ENCODE assay signal across 18 mouse cellular contexts in the genomic region with DNA sequence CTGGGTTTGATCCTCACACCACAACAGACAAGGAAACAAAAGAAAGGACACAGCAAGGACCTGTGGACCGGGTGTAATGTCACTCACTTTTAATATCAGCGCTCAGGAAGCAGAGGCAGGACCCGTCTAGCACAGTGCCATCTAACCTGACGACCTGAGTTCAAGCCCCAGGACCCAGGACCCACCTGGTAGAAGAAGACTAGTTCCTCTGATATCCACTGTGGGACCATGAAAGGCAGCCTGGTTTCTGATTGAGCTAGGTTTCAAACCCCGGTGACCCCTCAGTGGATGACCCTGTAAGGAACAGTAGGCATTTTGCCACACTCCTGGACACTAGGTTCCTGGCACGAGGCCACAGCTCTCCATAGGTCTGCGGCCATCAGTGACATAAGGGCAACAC. TPM values are rescaled to one million over a fixed set of nuclear protein-coding genes. Genes with fewer than 3 reads are reported as not detected.
A peak's percentile ranks its signal among the peaks of the same experiment; 100 is the strongest.
DNase-seq lines count a peak whose midpoint lies in the region; ATAC-seq lines count a peak whose summit lies in the region.
"Had no signal": no experiment of that assay in that cellular context is flagged by ENCODE, and none has a peak within 500 bp of the region (broad histone marks: within the 10 kb centered on the region; RNA-seq: fewer than 3 reads in every experiment).

No protein-coding gene starts in this region.

- peaks cover 10% of the 10 kb centered on the region; the same call in 1 of the 2 replicates for H3K4me1 ChIP-seq in midbrain, embryonic 11.5 days (ENCODE audit: control insufficient read depth, insufficient read depth, low read length)
- peaks cover 20% of the 10 kb centered on the region for H3K4me1 ChIP-seq in midbrain, embryonic 10.5 days

- H3K36me3 ChIP-seq in midbrain, embryonic 11.5 days (ENCODE audit: control insufficient read depth, insufficient read depth, low read length), result no peaks in the 10 kb centered on the region
- no peaks in the 10 kb centered on the region for H3K36me3 ChIP-seq in midbrain, embryonic 10.5 days
- H3K36me3 ChIP-seq: embryonic facial prominence, embryonic 12.5 days; forebrain, embryonic 15.5 days; hindbrain, embryonic 10.5 days had no signal

- peak; percentile 2 to 3 for DNase-seq in frontal cortex, postnatal 14 days (ENCODE audit: low spot score in 2 of 2)
- peak; percentile 79 for DNase-seq in midbrain, embryonic 11.5 days (ENCODE audit: low spot score, missing footprints)
- DNase-seq in midbrain, embryonic 10.5 days (ENCODE audit: low spot score), result no peak
- DNase-seq in urinary bladder, postnatal 10 days (ENCODE audit: low spot score), result peak; percentile 4
- no peak for DNase-seq in urinary bladder, adult 18-20 months (ENCODE audit: low spot score in 2 of 2)
- DNase-seq: adrenal gland, adult 2 months; adrenal gland, postnatal 36 days; cerebellum, adult 2 months; gastrocnemius, postnatal 14 days; heart, postnatal 14 days had no signal

- no peak overlapping the region for H3K4me3 ChIP-seq in midbrain, embryonic 11.5 days (ENCODE audit: low read depth, low read length)
- no peak overlapping the region for H3K4me3 ChIP-seq in midbrain, embryonic 10.5 days
- H3K4me3 ChIP-seq: embryonic facial prominence, embryonic 12.5 days; forebrain, embryonic 15.5 days; hindbrain, embryonic 10.5 days had no signal

- peaks cover 16% of the 10 kb centered on the region for H3K27me3 ChIP-seq in midbrain, embryonic 11.5 days (ENCODE audit: control insufficient read depth, insufficient read depth, low read length)
- peaks cover 37% of the 10 kb centered on the region for H3K27me3 ChIP-seq in midbrain, embryonic 10.5 days (ENCODE audit: low read depth, poor library complexity, severe bottlenecking)
- H3K27me3 ChIP-seq: CH12.LX, Patski had no signal

- no peak overlapping the region for H3K4me2 ChIP-seq in midbrain, embryonic 11.5 days
- H3K4me2 ChIP-seq: embryonic facial prominence, embryonic 12.5 days; forebrain, embryonic 15.5 days; hindbrain, embryonic 14.5 days had no signal

- no peak overlapping the region for H3K27ac ChIP-seq in midbrain, embryonic 11.5 days (ENCODE audit: low read depth, low read length)
- H3K27ac ChIP-seq in midbrain, embryonic 10.5 days (replicated peaks), result no peak overlapping the region
- H3K27ac ChIP-seq: embryonic facial prominence, embryonic 12.5 days; forebrain, embryonic 15.5 days; hindbrain, embryonic 10.5 days; hindbrain, embryonic 14.5 days had no signal

- ATAC-seq in frontal cortex, adult (ENCODE audit: low TSS enrichment), result no peak
- ATAC-seq in midbrain, embryonic 11.5 days (ENCODE audit: low FRiP score), result no peak
- ATAC-seq: activated CD4-positive, CD25-positive, alpha-beta regulatory T cell, adult 4 months; forebrain, embryonic 15.5 days; Patski had no signal

- no peak overlapping the region for H3K9ac ChIP-seq in midbrain, embryonic 11.5 days (ENCODE audit: low read length)
- H3K9ac ChIP-seq: embryonic facial prominence, embryonic 12.5 days; forebrain, embryonic 15.5 days; hindbrain, embryonic 14.5 days had no signal

- 93% methylated on average over 7 of the region's 7 CpGs for WGBS in midbrain, embryonic 11.5 days
- WGBS in midbrain, embryonic 10.5 days, result 93% methylated on average over 7 of the region's 7 CpGs

- no peaks in the 10 kb centered on the region for H3K9me3 ChIP-seq in midbrain, embryonic 11.5 days (ENCODE audit: control insufficient read depth, low read length)
- H3K9me3 ChIP-seq in midbrain, embryonic 10.5 days (replicated peaks), result 0 out of 2 replicates have a peak, but pooled peaks cover 4% of the 10 kb centered on the region
- H3K9me3 ChIP-seq: embryonic facial prominence, embryonic 12.5 days; forebrain, embryonic 15.5 days had no signal

RNA-seq across cellular contexts. Expression of a gene that starts 6.1 kb away (rescaled TPM):
- polyA plus RNA-seq in midbrain, embryonic 11.5 days (2014; fragmentation: Nextera tagmentation; extraction: Ambion mirVana), result 16.1 and 17.4 TPM in 2 replicates
- polyA plus RNA-seq in midbrain, embryonic 10.5 days (2016; fragmentation: Nextera tagmentation; extraction: Ambion mirVana), result 19.1 and 24.8 TPM in 2 replicates

RNA-seq across cellular contexts. Expression of a gene that starts 29.3 kb away (rescaled TPM):
- 0.22 and 0.44 TPM in 2 replicates for polyA plus RNA-seq in midbrain, embryonic 11.5 days (2014; fragmentation: Nextera tagmentation; extraction: Ambion mirVana)
- 0.06 and 0.47 TPM in 2 replicates for polyA plus RNA-seq in midbrain, embryonic 10.5 days (2016; fragmentation: Nextera tagmentation; extraction: Ambion mirVana)
- polyA plus RNA-seq: activated CD4-positive, CD25-positive, alpha-beta regulatory T cell, adult 4 months; hindbrain, embryonic 10.5 days; hindbrain, embryonic 14.5 days had no signal

RNA-seq across cellular contexts. Expression of a gene that starts 52.2 kb away (rescaled TPM):
- polyA plus RNA-seq in midbrain, embryonic 11.5 days (2014; fragmentation: Nextera tagmentation; extraction: Ambion mirVana), result 899 and 948 TPM in 2 replicates
- polyA plus RNA-seq in midbrain, embryonic 10.5 days (2016; fragmentation: Nextera tagmentation; extraction: Ambion mirVana), result 789 and 839 TPM in 2 replicates

Comparison
In these comparisons a context has a peak if more than half of its experiments do, and no peak if none do; other contexts are left out.
1. DNase-seq: peak in frontal cortex, postnatal 14 days (2 of 2), midbrain, embryonic 11.5 days (single experiment) and urinary bladder, postnatal 10 days (single experiment); none in midbrain, embryonic 10.5 days (single experiment) and urinary bladder, adult 18-20 months (0 of 2).